Mouse (Mus musculus) small intestine, adult 2 months (tissue): ENCODE data around the gene Gpsm1.

ENCODE experiments used
- CTCF ChIP-seq: fragments of 200-500 bp; IDR thresholded peaks from 2 replicates; pipeline ENCODE4 v1.5.1; 2012; ENCODE audit warnings: low read depth, mild to moderate bottlenecking, control low read depth, inconsistent platforms, low read length, moderate library complexity, mixed read lengths; ENCODE audit not compliant: insufficient replicate concordance, insufficient read length; ENCODE audit errors: extremely low read depth
- POLR2A ChIP-seq: fragments of 200-500 bp; IDR thresholded peaks from 2 replicates; pipeline ENCODE4 v1.6.1; 2012; ENCODE audit warnings: low read depth, mild to moderate bottlenecking, control low read depth, inconsistent platforms, low read length, moderate library complexity

- TF ChIP-seq CTCF (no peak), POLR2A (no peak)
These were observed 16.0 kb upstream of the Gpsm1 start for GRCm38 (mm10) chr2:26299336-26299735.
